Mouse (Mus musculus) kidney, adult 9 months (tissue): ENCODE data around the gene Rimklb.
"Not testable (repeated sequence)": the region's sequence is repeated elsewhere in the genome, so short reads cannot be mapped to it uniquely, and the experiment has no call there.

Source experiments
- DNase-seq: peaks from one replicate; pipeline ENCODE4 v3.0.0; 2022

Gene Rimklb

GRCm38 (mm10) chr6:122495082-122495881 lies 3.3 kb downstream of the Rimklb start:
- no peak for DNase-seq

- DNase-seq, result no peak
These were observed 4.6 kb downstream of the Rimklb start for GRCm38 (mm10) chr6:122493799-122494472.

- DNase-seq, result no peak
These were observed 6.1 kb downstream of the Rimklb start for GRCm38 (mm10) chr6:122492479-122492878.

GRCm38 (mm10) chr6:122491557-122491956 lies 7.0 kb downstream of the Rimklb start:
- peak; percentile 81 for DNase-seq

GRCm38 (mm10) chr6:122490929-122491512 lies 7.5 kb downstream of the Rimklb start:
- no peak for DNase-seq

GRCm38 (mm10) chr6:122486297-122487117 lies 12.1 kb downstream of the Rimklb start:
- no peak for DNase-seq

GRCm38 (mm10) chr6:122485401-122486296 lies 12.9 kb downstream of the Rimklb start:
- no peak for DNase-seq

- DNase-seq, result no peak
These were observed 20.5 kb downstream of the Rimklb start for GRCm38 (mm10) chr6:122478062-122478461.

GRCm38 (mm10) chr6:122471461-122471860 lies 27.1 kb downstream of the Rimklb start:
- DNase-seq, result not testable (repeated sequence)

GRCm38 (mm10) chr6:122470240-122470639 lies 28.3 kb downstream of the Rimklb start:
- no peak for DNase-seq

- no peak for DNase-seq
These were observed 29.4 kb downstream of the Rimklb start for GRCm38 (mm10) chr6:122469030-122469640.

GRCm38 (mm10) chr6:122466092-122466713 lies 32.4 kb downstream of the Rimklb start:
- no peak for DNase-seq

GRCm38 (mm10) chr6:122458946-122459693 lies 39.4 kb downstream of the Rimklb start:
- no peak for DNase-seq

- DNase-seq, result no peak
These were observed 50.7 kb downstream of the Rimklb start for GRCm38 (mm10) chr6:122447848-122448247.

- no peak for DNase-seq
These were observed 53.3 kb downstream of the Rimklb start for GRCm38 (mm10) chr6:122445215-122445614.

GRCm38 (mm10) chr6:122440632-122441226 lies 57.8 kb downstream of the Rimklb start:
- no peak for DNase-seq

GRCm38 (mm10) chr6:122439249-122439648 lies 59.3 kb downstream of the Rimklb start:
- DNase-seq, result no peak

- DNase-seq, result no peak
These were observed 63.3 kb downstream of the Rimklb start for GRCm38 (mm10) chr6:122435270-122435669.

- no peak for DNase-seq
These were observed 71.1 kb downstream of the Rimklb start for GRCm38 (mm10) chr6:122427456-122427855.

- DNase-seq, result no peak
These were observed 81.5 kb downstream of the Rimklb start for GRCm38 (mm10) chr6:122417015-122417414.
